Mouse (Mus musculus): ENCODE data around the gene Tfpt.
"Not testable (repeated sequence)": the region's sequence is repeated elsewhere in the genome, so short reads cannot be mapped to it uniquely, and the experiment has no call there.

Tfpt gene

GRCm38 (mm10) chr7:3616389-3617241, 13.1 kb downstream of the Tfpt start:
- no peak for DNase-seq (ENCODE audit: low spot score)

GRCm38 (mm10) chr7:3616057-3616388, 13.7 kb downstream of the Tfpt start, which contains the start of gene Oscar:
Gene Oscar (minus strand): TSS chr7:3616157.
- no peak for DNase-seq (ENCODE audit: low spot score)

- no peak for DNase-seq (ENCODE audit: low spot score)
Observed at GRCm38 (mm10) chr7:3614021-3614420, 15.7 kb downstream of the Tfpt start.

GRCm38 (mm10) chr7:3611006-3611405, 18.7 kb downstream of the Tfpt start:
- DNase-seq (ENCODE audit: low spot score), result peak; percentile 29

- DNase-seq (ENCODE audit: low spot score), result no peak
Observed at GRCm38 (mm10) chr7:3610437-3610836, 19.3 kb downstream of the Tfpt start.

GRCm38 (mm10) chr7:3609082-3609481, 20.6 kb downstream of the Tfpt start:
- no peak for DNase-seq (ENCODE audit: low spot score)

- peak; percentile 28 for DNase-seq (ENCODE audit: low spot score)
Observed at GRCm38 (mm10) chr7:3608668-3609067, 21.1 kb downstream of the Tfpt start.

- DNase-seq (ENCODE audit: low spot score), result no peak
Observed at GRCm38 (mm10) chr7:3607391-3607790, 22.3 kb downstream of the Tfpt start.

- DNase-seq (ENCODE audit: low spot score), result no peak
Observed at GRCm38 (mm10) chr7:3606798-3607197, 22.9 kb downstream of the Tfpt start.

- peak; percentile 47 for DNase-seq (ENCODE audit: low spot score)
Observed at GRCm38 (mm10) chr7:3601119-3601518, 28.6 kb downstream of the Tfpt start.

- not testable (repeated sequence) for DNase-seq (ENCODE audit: low spot score)
Observed at GRCm38 (mm10) chr7:3597755-3598154, 32.0 kb downstream of the Tfpt start.

GRCm38 (mm10) chr7:3595146-3595545, 34.6 kb downstream of the Tfpt start:
- DNase-seq (ENCODE audit: low spot score), result peak; percentile 57

- no peak for DNase-seq (ENCODE audit: low spot score)
Observed at GRCm38 (mm10) chr7:3594686-3595085, 35.0 kb downstream of the Tfpt start.

- no peak for DNase-seq (ENCODE audit: low spot score)
Observed at GRCm38 (mm10) chr7:3593855-3594254, 35.9 kb downstream of the Tfpt start.

- no peak for DNase-seq (ENCODE audit: low spot score)
Observed at GRCm38 (mm10) chr7:3591534-3591933, 38.2 kb downstream of the Tfpt start.

- DNase-seq (ENCODE audit: low spot score), result no peak
Observed at GRCm38 (mm10) chr7:3590550-3590949, 39.2 kb downstream of the Tfpt start.

GRCm38 (mm10) chr7:3587292-3587691, 42.4 kb downstream of the Tfpt start:
- DNase-seq (ENCODE audit: low spot score), result no peak

- DNase-seq (ENCODE audit: low spot score), result no peak
Observed at GRCm38 (mm10) chr7:3586255-3586654, 43.5 kb downstream of the Tfpt start.

GRCm38 (mm10) chr7:3585763-3586162, 44.0 kb downstream of the Tfpt start:
- DNase-seq (ENCODE audit: low spot score), result no peak

GRCm38 (mm10) chr7:3580029-3580428, 49.7 kb downstream of the Tfpt start:
- DNase-seq (ENCODE audit: low spot score), result no peak

GRCm38 (mm10) chr7:3578952-3579546, 50.7 kb downstream of the Tfpt start:
- DNase-seq (ENCODE audit: low spot score), result no peak

GRCm38 (mm10) chr7:3578196-3578595, 51.5 kb downstream of the Tfpt start:
- no peak for DNase-seq (ENCODE audit: low spot score)

GRCm38 (mm10) chr7:3576354-3577124, 53.2 kb downstream of the Tfpt start:
- DNase-seq (ENCODE audit: low spot score), result no peak
